In genomic region chr12:116368857-116369256, GRCm38 (mm10) we compare ENCODE assay signal across 30 mouse cellular contexts.
"Had no signal": no experiment of that assay in that cellular context is flagged by ENCODE, and none has a peak within 500 bp of the region (broad histone marks: within the 10 kb centered on the region; RNA-seq: fewer than 3 reads in every experiment).

No protein-coding gene starts in this region.

- H3K27ac ChIP-seq: heart, embryonic 13.5 days; heart, embryonic 15.5 days; hindbrain, embryonic 10.5 days; hindbrain, embryonic 12.5 days; hindbrain, embryonic 13.5 days; hindbrain, embryonic 14.5 days; hindbrain, embryonic 15.5 days; hindbrain, postnatal 0 days; intestine, embryonic 15.5 days; kidney, embryonic 15.5 days; kidney, postnatal 0 days; layer of hippocampus, adult 2 months; left cerebral cortex, adult 2 months had no signal

- H3K9me3 ChIP-seq: heart, embryonic 12.5 days; heart, embryonic 13.5 days; heart, embryonic 15.5 days; hindbrain, embryonic 10.5 days; hindbrain, embryonic 12.5 days; hindbrain, embryonic 13.5 days; hindbrain, embryonic 15.5 days; intestine, embryonic 15.5 days; kidney, embryonic 15.5 days had no signal

- H3K9ac ChIP-seq: heart, embryonic 12.5 days; heart, embryonic 13.5 days; heart, embryonic 15.5 days; hindbrain, embryonic 12.5 days; hindbrain, embryonic 13.5 days; hindbrain, embryonic 14.5 days; hindbrain, embryonic 15.5 days; intestine, embryonic 15.5 days; kidney, embryonic 15.5 days had no signal

- DNase-seq: heart, postnatal 10 days; heart, postnatal 14 days; heart, postnatal 36 days; heart, postnatal 4 days; kidney, adult 11 months; kidney, adult 18-20 months; kidney, adult 2 months; kidney, adult 8-10 months; kidney, adult 9 months; kidney, postnatal 10 days; kidney, postnatal 14 days; kidney, postnatal 25 days; kidney, postnatal 36 days; kidney, postnatal 4 days; layer of hippocampus, adult 9-11 months; layer of hippocampus, postnatal 36 days had no signal

- H3K27me3 ChIP-seq: heart, embryonic 12.5 days; heart, embryonic 13.5 days; heart, embryonic 15.5 days; hindbrain, embryonic 12.5 days; hindbrain, embryonic 13.5 days; hindbrain, embryonic 15.5 days; intestine, embryonic 15.5 days; kidney, embryonic 15.5 days had no signal

- H3K4me1 ChIP-seq: heart, embryonic 12.5 days; heart, embryonic 13.5 days; heart, embryonic 15.5 days; hindbrain, embryonic 10.5 days; hindbrain, embryonic 12.5 days; hindbrain, embryonic 13.5 days; hindbrain, embryonic 15.5 days; intestine, embryonic 15.5 days; kidney, embryonic 15.5 days had no signal

- H3K4me3 ChIP-seq: heart, embryonic 12.5 days; heart, embryonic 13.5 days; heart, embryonic 15.5 days; hindbrain, embryonic 10.5 days; hindbrain, embryonic 12.5 days; hindbrain, embryonic 13.5 days; hindbrain, embryonic 15.5 days; intestine, embryonic 15.5 days; kidney, embryonic 15.5 days; layer of hippocampus, adult 2 months; left cerebral cortex, adult 2 months had no signal
